Mouse (Mus musculus) lung, adult 2 months (tissue): ENCODE results near the gene Sdr42e1.

ENCODE experiments used
- CTCF ChIP-seq: fragments of 200-500 bp; IDR thresholded peaks from 2 replicates; pipeline ENCODE4 v1.5.1; 2011; ENCODE audit warnings: mild to moderate bottlenecking, low read length, control low read depth; ENCODE audit not compliant: insufficient read depth
- POLR2A ChIP-seq: fragments of 200-500 bp; IDR thresholded peaks from 2 replicates; pipeline ENCODE4 v1.6.1; 2011; ENCODE audit warnings: low read depth, mild to moderate bottlenecking, control low read depth, low read length, borderline replicate concordance; ENCODE audit errors: extremely low read depth

DNA sequence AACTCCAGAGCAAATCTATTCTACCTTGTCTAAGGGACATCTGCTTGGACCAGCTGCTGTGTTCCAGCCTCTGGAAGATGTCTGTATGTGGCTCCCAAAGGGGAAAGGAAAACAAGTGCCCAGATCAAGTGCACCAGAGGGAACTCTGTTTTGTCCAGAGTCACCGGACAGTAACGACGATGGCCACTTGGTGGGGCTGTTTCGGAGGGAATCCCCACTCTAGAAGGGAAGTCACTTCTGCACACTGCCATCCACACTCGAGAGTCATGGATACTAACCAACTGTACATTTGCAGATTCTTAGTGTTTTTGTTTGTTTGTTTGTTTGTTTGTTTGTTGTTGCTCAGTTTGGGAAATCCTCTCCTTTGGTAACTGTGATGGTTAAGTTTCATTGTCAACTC is 23.8 kb upstream of the Sdr42e1 start:
- peak; percentile 67 for TF ChIP-seq CTCF
- TF ChIP-seq POLR2A, result no peak
